Mouse (Mus musculus): ENCODE results near the gene Wfikkn1. TPM values are rescaled to one million over a fixed set of nuclear protein-coding genes. Genes with fewer than 3 reads are reported as not detected.
"Not testable (repeated sequence)": the region's sequence is repeated elsewhere in the genome, so short reads cannot be mapped to it uniquely, and the experiment has no call there.

Wfikkn1 gene
- total RNA-seq, 2 experiments from 2014 or later, result 0.78 to 1.1 TPM

DNA sequence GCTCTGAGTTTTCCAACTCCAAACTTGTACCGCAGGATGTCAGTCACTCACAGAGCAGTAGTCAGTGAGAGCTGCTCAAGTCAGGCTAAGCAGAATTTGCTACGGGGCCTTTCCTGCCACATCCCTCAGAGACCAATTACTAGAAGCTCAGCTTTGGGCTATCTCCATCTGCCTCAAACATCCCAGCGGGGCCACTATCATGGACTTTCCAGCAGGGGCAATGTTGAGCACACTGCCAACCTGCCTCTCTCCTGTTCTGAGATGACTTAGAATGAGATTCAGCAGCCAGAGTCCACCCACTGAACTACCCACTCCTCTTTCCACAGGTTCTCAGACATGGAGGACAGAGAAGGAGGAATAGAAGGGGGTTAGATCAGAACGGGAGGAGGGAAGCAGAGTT lies 5.0 kb upstream of the Wfikkn1 start:
- DNase-seq, result no peak

DNA sequence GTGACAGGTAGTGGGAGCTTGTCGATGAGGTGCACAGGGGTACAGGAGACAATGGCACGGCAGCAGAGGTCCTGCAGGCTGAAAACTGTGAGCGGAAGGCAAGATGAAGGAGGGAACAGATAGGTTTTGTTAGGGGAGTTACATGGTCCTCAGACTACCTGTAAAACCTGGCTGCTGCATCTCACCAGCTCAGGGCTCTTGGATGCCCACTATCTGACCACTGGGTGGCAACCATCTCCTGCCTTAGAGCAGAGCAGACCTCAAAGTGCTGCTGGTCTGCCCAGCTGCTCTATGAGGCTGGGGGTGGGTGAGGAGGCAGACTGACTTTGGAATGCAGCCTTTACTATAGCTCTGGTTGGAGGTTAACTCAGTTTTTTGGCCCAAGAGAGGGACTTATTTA lies 3.2 kb upstream of the Wfikkn1 start:
- no peak for DNase-seq

DNA sequence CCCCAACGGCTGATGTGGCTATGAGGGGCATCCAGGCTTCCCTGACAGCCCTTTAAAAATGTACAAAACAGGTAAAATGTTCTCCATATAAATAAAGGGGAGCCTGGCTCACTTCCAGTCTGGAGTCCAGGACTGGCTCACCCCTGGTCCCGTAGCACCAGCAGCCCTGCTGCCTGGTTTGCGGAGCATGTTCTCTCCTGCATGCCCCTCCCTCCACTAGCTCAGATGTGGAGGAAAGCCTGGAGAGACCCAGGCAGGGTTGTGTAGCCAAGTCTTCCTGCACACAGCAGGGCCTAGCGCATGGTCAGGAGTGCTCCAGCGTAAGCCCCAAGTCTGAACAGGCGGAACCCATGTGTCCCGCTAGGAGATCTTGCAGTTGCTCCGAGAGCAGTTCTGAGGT lies 2.6 kb upstream of the Wfikkn1 start:
- DNase-seq, result no peak

DNA sequence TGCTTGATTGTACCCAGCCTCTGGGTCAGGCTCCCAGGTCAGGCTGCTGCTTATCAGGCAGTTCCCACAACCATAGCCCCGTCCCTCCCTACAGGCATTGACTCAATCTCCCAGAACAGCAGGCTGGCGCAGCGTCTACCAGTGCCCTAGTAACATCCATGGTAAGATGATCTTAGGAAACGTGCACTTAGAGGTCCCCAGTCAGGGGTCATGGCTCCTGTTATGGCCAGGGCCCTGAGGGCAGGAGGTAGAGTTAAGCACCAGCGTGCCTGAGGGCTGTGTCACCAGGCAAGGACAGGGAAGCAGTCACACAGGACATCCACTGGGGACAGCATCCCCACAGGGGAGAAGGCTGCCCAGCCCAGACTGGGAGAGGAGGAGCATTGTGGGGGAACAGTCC lies 1.6 kb upstream of the Wfikkn1 start:
- DNase-seq, result no peak

DNA sequence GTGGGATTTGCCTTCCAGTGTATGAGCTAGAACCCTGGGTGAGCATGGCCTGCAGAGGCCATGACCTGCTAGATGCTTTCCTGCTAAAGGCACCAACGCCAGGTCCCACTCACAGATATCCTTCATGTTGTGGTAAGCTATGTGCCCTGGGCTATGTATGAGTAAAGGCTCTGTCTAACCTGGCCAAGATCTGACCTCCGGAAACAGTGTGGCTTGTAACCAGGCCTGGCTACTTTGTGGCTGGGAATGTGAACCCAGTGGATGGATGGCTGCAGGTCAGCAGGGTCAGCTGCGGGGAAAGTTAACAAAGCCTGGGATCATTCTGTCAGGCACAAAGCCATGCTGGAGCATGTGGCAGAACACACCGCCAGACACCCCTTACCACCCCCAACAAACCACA lies 1.0 kb upstream of the Wfikkn1 start:
- no peak for DNase-seq

DNA sequence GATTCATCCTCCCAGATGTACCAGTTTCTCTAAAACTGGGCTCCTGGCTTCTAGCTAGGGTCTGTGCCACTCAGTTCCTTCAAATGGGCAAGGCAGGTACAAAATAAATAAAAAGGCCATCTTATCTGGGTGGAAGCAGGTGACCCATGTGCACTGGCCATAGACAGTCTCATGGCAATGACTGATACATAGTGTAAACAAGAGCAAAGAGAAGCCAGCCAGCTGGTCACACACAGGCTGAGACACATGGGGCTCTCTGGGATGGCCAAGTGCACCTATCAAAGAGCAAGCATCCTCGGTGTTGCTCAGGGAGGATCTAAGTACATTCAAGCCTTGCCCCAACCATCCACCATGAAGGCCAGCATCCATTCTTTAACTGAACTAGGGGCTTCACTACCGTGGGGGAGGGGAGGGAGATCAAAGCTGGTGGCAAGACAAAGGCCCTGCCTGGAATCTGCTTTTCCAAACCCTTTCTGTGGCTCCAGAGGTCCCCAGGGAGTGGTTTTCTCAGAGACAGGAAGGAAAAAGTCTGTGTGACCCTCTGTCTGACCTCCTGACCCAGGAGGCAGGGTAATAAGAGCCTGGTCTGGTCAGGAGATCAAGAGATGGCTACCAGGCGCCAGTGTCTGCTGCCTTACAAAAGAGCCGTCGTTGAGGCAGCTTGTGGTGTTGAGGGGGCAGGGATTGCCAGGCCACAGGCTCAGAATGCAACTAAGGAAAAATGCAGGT lies 419 bp upstream of the Wfikkn1 start:
- no peak for DNase-seq

DNA sequence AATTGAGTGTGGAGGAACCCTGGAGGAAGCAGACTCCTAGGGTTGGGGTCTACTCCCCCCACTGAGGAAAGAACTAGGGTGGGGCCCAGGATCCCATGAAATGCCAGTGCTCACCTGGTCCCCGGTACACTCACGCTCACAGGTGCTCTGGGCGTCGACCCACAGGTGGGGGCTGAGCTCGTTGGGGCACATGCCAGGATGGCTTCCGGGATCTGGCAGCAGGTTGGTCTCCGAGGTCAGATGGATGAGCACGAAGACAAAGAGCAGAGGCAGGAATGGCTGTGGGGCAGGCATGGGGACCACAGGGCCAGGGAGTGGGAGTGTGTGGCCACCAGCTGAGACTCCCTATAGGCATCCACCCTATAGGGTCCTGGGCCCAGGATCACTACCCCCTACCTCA lies 908 bp downstream of the Wfikkn1 start:
- no peak for DNase-seq

DNA sequence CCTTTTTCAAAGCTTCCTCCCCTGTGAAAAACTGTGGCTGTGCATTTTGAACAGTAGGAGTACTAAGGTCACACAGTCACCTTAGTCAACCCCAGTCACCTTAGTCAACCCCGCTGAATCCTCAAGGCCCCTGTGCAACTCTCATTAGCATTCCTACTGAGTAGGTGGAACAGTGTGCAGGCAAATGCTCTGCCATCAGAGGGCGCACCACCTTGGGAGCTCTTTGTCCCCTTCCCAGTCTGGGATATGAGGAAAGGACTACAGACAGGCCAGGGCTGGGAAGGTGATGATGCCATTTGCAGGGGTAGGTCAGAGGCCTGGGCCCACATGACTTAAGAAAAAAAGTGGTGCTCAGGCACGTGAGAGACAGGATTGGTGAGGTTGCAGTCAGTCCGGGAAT lies 1.4 kb downstream of the Wfikkn1 start:
- no peak for DNase-seq

DNA sequence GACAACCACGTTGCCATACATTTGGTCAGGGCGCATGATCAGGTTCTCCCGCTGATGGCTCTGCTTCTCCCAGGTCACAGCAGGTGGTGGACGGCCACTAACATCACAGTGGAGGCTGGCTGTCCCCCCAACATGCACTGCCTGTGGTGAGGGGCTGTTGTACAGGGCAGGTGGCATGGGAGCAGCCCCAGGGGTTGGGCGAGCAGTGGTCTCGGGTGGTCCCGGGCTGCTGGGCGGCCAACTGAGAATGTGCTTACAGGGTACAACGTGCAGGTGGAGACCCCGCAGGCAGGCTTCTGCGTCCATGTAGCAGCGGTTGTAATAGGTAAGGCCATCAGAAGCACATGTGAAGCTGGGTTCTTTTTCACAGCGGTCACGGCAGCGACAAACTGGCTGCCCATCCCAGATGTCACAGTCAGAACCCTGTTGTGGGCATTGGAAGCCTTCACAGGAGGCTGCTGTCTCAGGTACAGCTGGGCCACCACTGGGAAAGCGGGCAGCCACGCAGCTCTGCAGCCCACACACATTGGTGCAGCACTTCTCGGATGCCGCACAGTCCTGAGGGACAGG lies 2.0 kb downstream of the Wfikkn1 start:
- DNase-seq, result no peak

DNA sequence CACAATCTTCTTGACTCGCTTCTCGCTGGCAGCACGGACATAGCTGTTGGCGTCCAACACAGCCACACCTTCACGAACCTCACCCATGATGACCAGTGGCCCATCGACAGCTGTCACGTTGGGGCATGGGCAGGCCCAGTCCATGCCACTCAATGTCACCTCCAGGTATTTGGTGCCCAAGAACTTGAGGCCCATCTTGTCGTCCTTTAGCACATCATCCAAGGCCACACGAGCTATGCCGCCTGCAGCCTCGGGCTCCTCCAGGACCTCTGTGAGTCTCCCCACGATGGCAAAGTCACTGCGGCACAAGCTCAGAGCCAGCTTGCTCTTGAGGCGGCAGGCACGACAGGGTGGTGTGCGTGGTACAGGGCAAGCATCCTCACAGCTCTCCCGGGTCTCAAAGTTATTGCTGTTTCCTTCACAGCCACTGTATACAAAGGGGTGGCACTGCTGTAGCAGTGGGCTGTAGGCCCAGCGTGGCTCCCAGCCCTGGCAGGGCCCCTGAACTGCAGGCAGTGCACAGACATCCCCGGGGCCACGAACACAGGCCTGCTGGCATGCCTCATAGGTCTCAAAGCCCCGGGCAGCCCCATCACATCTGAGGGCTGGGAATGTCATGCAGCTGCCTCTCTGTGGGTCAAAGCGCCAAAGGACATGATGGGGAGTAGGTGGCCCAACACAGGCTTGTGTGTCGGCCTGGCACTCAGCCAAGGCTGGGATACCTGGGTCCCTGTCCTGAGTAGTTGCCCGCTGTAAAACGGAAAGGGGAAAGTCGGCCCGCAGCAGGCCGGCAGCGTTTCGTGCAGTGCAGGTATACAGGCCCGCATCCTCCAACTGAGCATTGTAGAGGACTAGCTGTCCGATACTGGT lies 2.7 kb downstream of the Wfikkn1 start:
- DNase-seq, result no peak

DNA sequence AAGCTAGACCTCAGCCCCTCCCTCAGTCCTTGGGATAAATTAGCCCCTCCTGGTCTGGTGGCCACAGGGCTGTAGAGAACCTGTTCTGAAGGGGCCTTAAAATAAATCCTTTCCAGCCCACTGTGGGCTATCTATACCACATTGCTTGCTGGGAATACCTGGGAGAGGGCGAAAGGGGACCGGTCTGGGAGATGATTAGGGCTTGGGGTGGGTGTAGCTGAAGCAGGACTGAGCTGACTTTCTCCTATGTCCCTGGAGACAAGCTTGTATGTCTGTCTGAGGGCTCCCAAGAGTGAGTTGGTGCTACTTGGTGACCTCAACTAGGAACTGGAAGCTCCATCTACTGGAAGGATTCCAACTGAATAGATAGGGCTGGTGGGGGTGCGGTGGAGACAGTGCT lies 3.6 kb downstream of the Wfikkn1 start:
- DNase-seq, result no peak

DNA sequence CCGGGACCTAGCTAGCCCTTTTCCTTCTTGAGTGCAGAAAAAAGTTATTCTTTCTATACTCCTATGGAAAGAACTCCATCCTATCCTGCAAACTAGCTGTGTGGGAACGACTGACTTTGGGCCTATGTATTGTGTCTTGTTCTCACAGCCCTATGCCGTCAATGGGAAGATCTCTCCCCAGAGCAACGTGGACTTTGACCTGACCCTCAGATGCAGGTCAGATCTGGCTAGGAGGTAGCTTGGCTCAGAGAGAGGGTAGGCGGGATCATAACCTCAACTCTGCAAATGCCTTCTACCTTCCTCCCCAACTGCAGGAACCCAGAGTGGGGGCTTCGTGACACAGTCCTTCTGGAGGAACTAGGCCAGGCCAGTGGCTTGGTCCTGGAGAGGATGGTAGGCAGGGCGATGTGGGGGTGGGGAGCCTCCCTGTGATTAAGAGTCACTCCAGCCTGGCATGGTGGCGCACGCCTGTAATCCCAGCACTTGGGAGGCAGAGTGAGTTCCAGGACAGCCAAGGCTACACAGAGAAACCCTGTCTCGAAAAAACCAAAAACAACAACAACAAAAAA lies 4.2 kb downstream of the Wfikkn1 start:
- no peak for DNase-seq

DNA sequence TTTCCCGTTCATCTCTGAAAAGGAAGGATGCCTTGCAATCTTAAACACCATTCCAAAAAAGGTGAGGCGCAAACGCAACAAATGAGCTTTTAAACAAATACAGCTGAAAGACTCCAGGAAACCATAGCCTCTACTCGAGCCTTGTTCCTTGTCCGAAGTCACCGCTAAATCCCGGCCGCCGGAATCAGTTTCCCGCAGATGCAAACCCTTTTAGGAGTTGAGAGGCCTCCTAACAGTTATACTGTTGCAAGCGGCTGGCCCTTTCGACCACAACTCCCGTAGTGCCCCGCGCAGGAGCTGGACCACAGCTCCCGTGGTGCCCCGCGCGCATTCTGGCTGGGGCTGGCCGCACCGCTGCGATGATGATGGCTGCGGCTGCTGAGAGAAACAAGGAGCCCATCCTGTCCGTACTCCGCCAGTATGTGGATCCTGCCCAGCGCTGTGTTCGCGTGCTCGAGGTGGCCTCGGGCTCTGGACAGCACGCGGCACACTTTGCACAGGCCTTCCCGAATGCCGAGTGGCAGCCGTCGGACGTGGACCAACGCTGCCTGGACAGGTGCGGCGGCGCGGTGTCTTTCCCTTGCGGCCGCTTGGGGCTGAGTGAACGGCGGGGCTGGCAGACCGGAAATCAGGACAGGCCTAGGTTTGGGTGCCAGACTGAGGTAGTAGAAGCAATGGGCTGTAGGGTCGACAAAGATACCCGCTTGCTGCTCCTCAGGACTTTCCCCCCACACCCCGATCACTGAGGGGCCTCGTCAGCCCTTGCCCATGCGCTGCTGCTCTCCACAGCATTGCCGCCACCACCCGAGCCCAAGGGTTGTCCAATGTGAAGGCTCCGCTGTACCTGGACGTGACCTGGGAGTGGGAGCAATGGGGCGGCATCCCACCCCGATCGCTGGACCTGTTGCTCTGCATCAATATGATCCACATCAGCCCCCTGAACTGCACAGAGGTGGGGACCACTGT lies 5.2 kb downstream of the Wfikkn1 start:
- peak; percentile 87 for DNase-seq

DNA sequence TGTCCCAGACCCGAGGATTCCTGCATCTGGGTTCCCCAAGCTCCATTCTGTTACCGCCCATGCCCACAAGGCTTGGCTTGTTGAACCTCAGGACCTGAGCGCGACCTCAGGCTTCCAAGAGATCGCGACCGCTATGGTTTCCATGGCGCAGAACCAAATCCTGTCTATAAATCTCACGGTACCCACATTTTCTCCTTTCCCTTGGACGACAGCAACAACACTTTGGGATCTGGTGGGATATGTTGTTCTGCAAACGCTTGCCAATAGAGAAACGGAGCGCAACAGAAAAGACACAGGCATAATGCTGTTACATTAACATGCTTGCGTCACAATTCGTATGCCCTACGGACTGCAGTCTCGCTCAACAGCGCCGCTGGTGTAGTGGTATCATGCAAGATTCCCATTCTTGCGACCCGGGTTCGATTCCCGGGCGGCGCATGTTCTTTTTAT lies 5.9 kb downstream of the Wfikkn1 start, which contains the start of gene Mettl26:
Gene Mettl26, plus strand, starts transcription at position 354 of the 450 bp plus-strand sequence.
- DNase-seq, result peak; percentile 88

DNA sequence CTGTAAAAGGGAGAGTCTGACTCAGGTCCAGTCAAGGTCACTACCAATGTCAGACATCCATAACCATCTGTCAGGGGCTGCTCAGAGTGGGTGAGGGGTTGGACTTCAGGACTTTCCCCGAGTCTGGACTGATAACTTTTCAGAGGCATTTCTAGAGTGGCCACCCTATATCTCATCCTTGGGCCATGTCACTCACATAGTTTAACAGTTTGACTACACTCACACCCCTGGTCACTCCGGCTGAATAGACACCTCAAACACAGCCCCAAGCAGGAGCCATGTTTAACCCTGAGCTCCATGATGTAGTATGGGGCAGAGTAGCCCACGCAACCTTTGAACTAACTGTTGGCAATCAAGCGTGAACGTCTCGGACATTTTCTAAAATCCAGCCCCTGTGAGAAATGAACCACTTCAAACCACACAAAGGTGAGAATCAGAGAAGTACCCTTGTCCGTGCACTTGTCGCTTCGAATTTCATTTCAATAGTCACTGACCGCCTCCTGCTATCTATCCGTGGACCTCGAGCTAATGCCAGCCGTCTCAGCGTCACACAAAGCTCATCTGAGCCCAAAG lies 6.4 kb downstream of the Wfikkn1 start:
- DNase-seq, result no peak

DNA sequence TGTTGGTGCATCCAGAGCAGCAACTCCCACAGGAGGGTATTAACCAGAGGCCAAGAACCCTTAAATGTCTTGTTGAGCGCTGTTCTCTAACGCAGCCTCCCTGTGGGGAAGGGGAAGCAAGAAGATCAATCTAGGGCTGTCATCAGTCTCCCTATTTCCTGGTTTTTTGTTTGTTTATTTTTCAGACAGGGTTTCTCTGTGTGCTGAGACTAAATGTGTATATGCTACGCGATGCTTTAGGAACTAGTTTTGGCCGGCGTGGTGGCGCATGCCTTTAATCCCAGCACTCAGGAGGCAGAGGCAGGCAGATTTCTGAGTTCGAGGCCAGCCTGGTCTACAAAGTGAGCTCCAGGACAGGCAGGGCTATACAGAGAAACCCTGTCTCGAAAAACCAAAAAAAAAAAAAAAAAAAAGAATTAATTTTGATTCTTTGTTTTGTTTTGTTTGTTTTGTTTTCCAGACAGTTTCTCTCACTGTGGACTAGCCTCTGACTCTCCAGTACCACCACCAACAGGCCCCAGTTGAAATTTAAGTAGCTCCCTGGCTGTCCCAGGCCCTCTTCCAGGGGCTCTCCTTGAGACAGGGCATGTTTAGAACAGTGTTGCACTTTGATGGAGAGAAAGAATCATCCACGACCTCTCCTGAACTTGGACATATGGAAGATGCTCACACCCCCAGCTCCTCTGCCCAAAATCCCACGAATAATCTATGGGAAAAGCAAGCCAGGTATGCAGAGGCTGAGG lies 7.1 kb downstream of the Wfikkn1 start:
- no peak for DNase-seq

DNA sequence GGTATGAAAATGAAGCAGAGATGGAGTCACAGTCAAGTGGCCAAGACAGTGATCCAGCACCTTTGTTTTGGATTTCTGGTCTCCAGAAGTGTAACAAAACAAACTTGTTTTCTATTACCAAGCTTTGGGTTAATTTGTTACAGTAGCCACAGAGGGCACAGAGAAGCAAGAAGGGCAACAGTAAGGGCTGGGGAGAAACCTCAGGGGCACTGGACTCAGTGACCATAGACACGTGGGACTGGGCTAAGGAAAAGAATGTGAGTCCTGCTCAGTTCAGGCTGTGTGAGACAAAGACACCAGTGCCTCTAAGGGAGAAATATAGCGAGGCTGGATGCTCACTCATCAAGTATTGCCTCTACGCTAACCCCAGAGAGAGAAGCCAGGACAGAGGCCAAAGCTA lies 8.0 kb downstream of the Wfikkn1 start:
- DNase-seq, result no peak

DNA sequence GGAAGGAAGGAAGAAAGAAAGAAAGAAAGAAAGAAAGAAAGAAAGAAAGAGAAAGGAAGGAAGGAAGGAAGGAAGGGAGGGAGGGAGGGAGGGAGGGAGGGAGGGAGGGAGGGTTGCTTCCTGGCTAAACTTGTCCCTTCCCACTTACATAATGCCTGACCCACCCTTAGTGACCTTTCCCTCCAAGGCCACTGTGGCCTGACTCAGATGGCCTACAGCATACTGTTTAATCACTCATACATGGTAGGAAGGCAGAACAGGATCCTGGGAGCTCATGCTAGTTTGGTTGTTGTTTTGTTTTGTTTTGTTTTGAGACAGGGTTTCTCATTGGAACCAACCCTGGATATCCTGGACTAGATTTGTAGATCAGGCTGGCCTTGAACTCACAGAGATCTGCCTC lies 9.1 kb downstream of the Wfikkn1 start:
- DNase-seq, result not testable (repeated sequence)

DNA sequence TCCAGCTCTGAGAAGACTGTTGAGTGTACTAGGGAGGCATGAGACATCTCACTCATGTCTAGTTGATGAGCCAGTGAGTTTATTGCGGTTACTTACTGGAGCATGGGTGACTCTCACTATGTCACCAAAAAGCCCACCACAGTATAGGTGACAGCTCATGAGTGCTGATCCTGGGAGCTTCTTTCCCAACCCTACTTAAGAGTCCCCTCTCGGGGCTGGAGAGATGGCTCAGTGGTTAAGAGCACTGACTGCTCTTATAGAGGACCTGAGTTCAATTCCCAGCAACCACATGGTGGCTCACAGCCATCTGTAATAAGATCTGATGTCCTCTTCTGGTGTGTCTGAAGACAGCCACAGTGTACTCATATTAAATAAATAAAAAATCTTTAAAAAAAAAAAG lies 10.7 kb downstream of the Wfikkn1 start:
- DNase-seq, result no peak

DNA sequence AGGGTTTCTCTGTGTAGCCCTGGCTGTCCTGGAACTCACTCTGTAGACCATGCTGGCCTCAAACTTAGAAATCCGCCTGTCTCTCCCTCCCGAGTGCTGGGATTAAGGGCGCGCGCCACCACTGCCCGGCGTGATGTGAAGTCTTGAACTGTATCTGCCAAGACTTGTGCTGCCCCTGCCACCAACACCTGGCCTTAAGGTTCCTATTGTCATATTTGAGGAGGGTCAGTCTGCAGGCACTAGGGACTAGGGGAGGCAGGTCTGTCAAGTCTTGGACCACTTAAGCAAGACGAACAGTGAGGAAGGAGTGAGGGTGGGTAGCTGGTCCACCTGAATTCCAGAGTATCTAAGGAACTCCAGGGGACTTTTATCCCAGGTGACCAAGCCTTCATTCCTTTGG lies 11.2 kb downstream of the Wfikkn1 start:
- DNase-seq, result no peak

Measured in gastrocnemius, postnatal 10 days (tissue).